In the genomic region with DNA sequence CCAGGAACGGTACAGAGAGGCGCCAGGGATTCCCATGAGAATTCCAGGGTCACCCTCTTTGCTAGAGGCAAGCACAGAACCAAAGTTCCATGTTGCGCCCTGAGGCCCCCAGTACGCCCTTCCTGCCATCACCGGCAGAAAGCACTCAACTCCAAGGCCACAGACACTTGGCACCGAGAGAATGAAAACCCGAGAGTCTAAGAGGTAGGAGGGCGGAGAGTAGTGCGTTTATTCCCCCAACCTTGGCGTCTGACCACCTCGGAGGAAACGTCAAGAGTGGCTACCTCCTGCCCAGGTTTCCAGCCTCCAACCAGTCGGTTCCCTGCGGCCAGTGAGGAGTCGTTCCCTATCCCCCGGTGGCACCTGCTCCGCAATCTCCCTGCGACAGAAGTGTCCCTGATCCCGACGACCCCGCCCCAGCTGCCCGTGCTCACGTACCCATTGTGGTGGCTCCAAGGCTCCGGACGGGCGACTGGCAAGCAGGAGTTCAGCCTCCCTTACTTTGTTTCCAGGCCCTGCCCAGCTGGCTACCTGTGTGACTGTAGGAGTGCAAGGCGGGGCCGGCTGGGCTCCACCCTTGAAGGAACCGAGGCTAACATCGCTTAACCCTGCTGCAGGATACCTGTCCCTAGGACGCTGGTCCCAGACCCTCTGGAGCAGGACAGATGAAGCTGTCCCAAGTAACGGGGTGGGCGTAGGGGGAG, we compare ENCODE assay signal across 10 mouse cellular contexts. TPM values are rescaled to one million over a fixed set of nuclear protein-coding genes. Genes with fewer than 3 reads are reported as not detected.
A peak's percentile ranks its signal among the peaks of the same experiment; 100 is the strongest.
DNase-seq lines count a peak whose midpoint lies in the region; ATAC-seq and TF ChIP-seq lines count a peak whose summit lies in the region.
"Had no signal": no experiment of that assay in that cellular context is flagged by ENCODE, and none has a peak within 500 bp of the region (broad histone marks: within the 10 kb centered on the region; RNA-seq: fewer than 3 reads in every experiment).

Gene Slc15a1 (minus strand): TSS at position 472 of the 704 bp plus-strand sequence.

- H3K4me3 ChIP-seq in heart, embryonic 11.5 days (ENCODE audit: low read depth, low read length): peak within 1 kb of the TSS; percentile 35
- H3K4me3 ChIP-seq in forebrain, embryonic 13.5 days: peak within 1 kb of the TSS; percentile 21
- H3K4me3 ChIP-seq in limb, embryonic 15.5 days: peak within 1 kb of the TSS; percentile 9; the same call in 1 of the 2 replicates
- H3K4me3 ChIP-seq in midbrain, postnatal 0 days (ENCODE audit: low read depth, low read length): no peak within 1 kb of the TSS
- no peak within 1 kb of the TSS for H3K4me3 ChIP-seq in gastrocnemius, adult 2 months

- H3K27ac ChIP-seq in heart, embryonic 11.5 days (ENCODE audit: low read depth, low read length): no peak within 1 kb of the TSS
- H3K27ac ChIP-seq in forebrain, embryonic 13.5 days: no peak within 1 kb of the TSS
- no peak within 1 kb of the TSS for H3K27ac ChIP-seq in limb, embryonic 15.5 days
- no peak within 1 kb of the TSS for H3K27ac ChIP-seq in midbrain, postnatal 0 days (ENCODE audit: low read depth, low read length)
- no peak within 1 kb of the TSS for H3K27ac ChIP-seq in gastrocnemius, adult 2 months

- H3K9ac ChIP-seq in heart, embryonic 11.5 days (ENCODE audit: low read depth, low read length): no peak within 1 kb of the TSS
- no peak within 1 kb of the TSS for H3K9ac ChIP-seq in forebrain, embryonic 13.5 days
- no peak within 1 kb of the TSS for H3K9ac ChIP-seq in limb, embryonic 15.5 days
- H3K9ac ChIP-seq in midbrain, postnatal 0 days (replicated peaks; ENCODE audit: low read length, poor library complexity, severe bottlenecking): no peak within 1 kb of the TSS

- ATAC-seq in heart, embryonic 11.5 days (replicated peaks; ENCODE audit: insufficient number of reproducible peaks, low FRiP score, low TSS enrichment): no peak
- no peak for ATAC-seq in forebrain, embryonic 13.5 days
- no peak for ATAC-seq in limb, embryonic 15.5 days (ENCODE audit: insufficient number of reproducible peaks, low FRiP score, low TSS enrichment, low read depth)
- no peak for ATAC-seq in midbrain, postnatal 0 days (ENCODE audit: low FRiP score)

- TF ChIP-seq CTCF in midbrain, postnatal 0 days (IDR thresholded peaks at IDR 0.05): no peak
- no peak for TF ChIP-seq CTCF in gastrocnemius, adult 2 months (IDR thresholded peaks at IDR 0.05)

- no peaks in the 10 kb centered on the region for H3K36me3 ChIP-seq in heart, embryonic 11.5 days (ENCODE audit: control insufficient read depth, insufficient read depth, low read length)
- no peaks in the 10 kb centered on the region for H3K36me3 ChIP-seq in forebrain, embryonic 13.5 days (ENCODE audit: poor library complexity, severe bottlenecking)
- no peaks in the 10 kb centered on the region for H3K36me3 ChIP-seq in limb, embryonic 15.5 days
- no peaks in the 10 kb centered on the region for H3K36me3 ChIP-seq in midbrain, postnatal 0 days (ENCODE audit: insufficient read depth, low read length)

- H3K9me3 ChIP-seq in heart, embryonic 11.5 days (replicated peaks; ENCODE audit: control insufficient read depth, low read length): no peaks in the 10 kb centered on the region
- no peaks in the 10 kb centered on the region for H3K9me3 ChIP-seq in forebrain, embryonic 13.5 days (replicated peaks)
- no peaks in the 10 kb centered on the region for H3K9me3 ChIP-seq in limb, embryonic 15.5 days
- H3K9me3 ChIP-seq in midbrain, postnatal 0 days (ENCODE audit: low read length): no peaks in the 10 kb centered on the region

- DNase-seq in heart, adult 18-20 months: no peak
- DNase-seq in midbrain, postnatal 0 days (ENCODE audit: low spot score): no peak
- no peak for DNase-seq in cerebellum, adult 18-20 months
- no peak for DNase-seq in gastrocnemius, adult 2 months
- DNase-seq in cerebellum, postnatal 10 days: no peak
- DNase-seq: cerebellum, postnatal 36 days had no signal

- H3K27me3 ChIP-seq in heart, embryonic 11.5 days (ENCODE audit: control insufficient read depth, insufficient read depth, low read length): peaks cover 36% of the 10 kb centered on the region
- H3K27me3 ChIP-seq in forebrain, embryonic 13.5 days: peaks cover 34% of the 10 kb centered on the region
- H3K27me3 ChIP-seq in limb, embryonic 15.5 days: peaks cover 41% of the 10 kb centered on the region
- H3K27me3 ChIP-seq in midbrain, postnatal 0 days (ENCODE audit: insufficient read depth, low read length): peaks cover 22% of the 10 kb centered on the region

- intact Hi-C loops in gastrocnemius, adult 2 months (cut with DNase I): no loop called here

- 13% methylated on average over 33 of the region's 33 CpGs for WGBS in heart, embryonic 11.5 days (ENCODE audit: insufficient replicate concordance)
- 10% methylated on average over 33 of the region's 33 CpGs for WGBS in forebrain, embryonic 13.5 days
- WGBS in limb, embryonic 15.5 days: 12% methylated on average over 33 of the region's 33 CpGs
- 10% methylated on average over 33 of the region's 33 CpGs for WGBS in midbrain, postnatal 0 days

- peaks cover 4% of the 10 kb centered on the region; the same call in 1 of the 2 replicates for H3K4me1 ChIP-seq in heart, embryonic 11.5 days (ENCODE audit: control insufficient read depth, insufficient read depth, low read length)
- H3K4me1 ChIP-seq in forebrain, embryonic 13.5 days: peaks cover 5% of the 10 kb centered on the region; the same call in 1 of the 2 replicates
- H3K4me1 ChIP-seq in limb, embryonic 15.5 days: peaks cover 5% of the 10 kb centered on the region
- H3K4me1 ChIP-seq in midbrain, postnatal 0 days (ENCODE audit: insufficient read depth, low read length): no peaks in the 10 kb centered on the region

- H3K4me2 ChIP-seq in heart, embryonic 11.5 days: peak within 1 kb of the TSS; percentile 63
- peak within 1 kb of the TSS; percentile 47 for H3K4me2 ChIP-seq in forebrain, embryonic 13.5 days
- H3K4me2 ChIP-seq in limb, embryonic 15.5 days: no peak within 1 kb of the TSS
- peak within 1 kb of the TSS; percentile 18; the same call in 1 of the 2 replicates for H3K4me2 ChIP-seq in midbrain, postnatal 0 days (ENCODE audit: low read depth, low read length, poor library complexity, severe bottlenecking)

RNA-seq across cellular contexts. Expression of gene Slc15a1, which starts in this region (rescaled TPM):
- not detected in 2 replicates for polyA plus RNA-seq in heart, embryonic 11.5 days (2014; fragmentation: Nextera tagmentation; extraction: Ambion mirVana)
- total RNA-seq in heart, adult 18-20 months (2021): not detected
- 0.14 TPM in 1 of 2 replicates, not detected in the other for polyA plus RNA-seq in forebrain, embryonic 13.5 days (2015; fragmentation: Nextera tagmentation; extraction: Ambion mirVana)
- polyA plus RNA-seq in limb, embryonic 15.5 days (2015; fragmentation: Nextera tagmentation; extraction: Ambion mirVana): 4.4 and 5.3 TPM in 2 replicates
- 0.05 TPM in 1 of 2 replicates, not detected in the other for total RNA-seq in midbrain, postnatal 0 days (2014; rRNA removed)
- 0.06 and 0.12 TPM in 2 replicates for polyA plus RNA-seq in midbrain, postnatal 0 days (2015; fragmentation: Nextera tagmentation; extraction: Ambion mirVana)
- not detected for total RNA-seq in gastrocnemius, adult 2 months (2021)
- polyA plus RNA-seq: C2C12 had no signal

Comparison
In these comparisons a context has a peak if more than half of its experiments do, and no peak if none do; other contexts are left out.
1. H3K4me3 ChIP-seq: peak in heart, embryonic 11.5 days (single experiment), forebrain, embryonic 13.5 days (single experiment) and limb, embryonic 15.5 days (single experiment); none in midbrain, postnatal 0 days (single experiment) and gastrocnemius, adult 2 months (single experiment).